Mouse (Mus musculus) embryonic fibroblast, embryonic 13.5 days (primary cell): ENCODE results near the gene 1700029I15Rik.
"Not testable (repeated sequence)": the region's sequence is repeated elsewhere in the genome, so short reads cannot be mapped to it uniquely, and the experiment has no call there.

ENCODE experiments used
- CTCF ChIP-seq: IDR thresholded peaks from 2 replicates; pipeline ENCODE4 v1.5.1; 2011; ENCODE audit warnings: mild to moderate bottlenecking, control low read depth, low read length, moderate library complexity, borderline replicate concordance; ENCODE audit not compliant: insufficient read depth
- POLR2A ChIP-seq: IDR thresholded peaks from 2 replicates; pipeline ENCODE4 v1.6.1; 2011; ENCODE audit warnings: low read depth, mild to moderate bottlenecking, control low read depth, low read length, moderate library complexity

- not testable (repeated sequence) for TF ChIP-seq CTCF, POLR2A
These were observed 17.5 kb downstream of the 1700029I15Rik start for GRCm38 (mm10) chr2:92399877-92400276.
